Mouse (Mus musculus) midbrain, embryonic 10.5 days (tissue): Measurements from ENCODE around the gene Brpf3. TPM values are rescaled to one million over a fixed set of nuclear protein-coding genes. Genes with fewer than 3 reads are reported as not detected.
"Not testable (repeated sequence)": the region's sequence is repeated elsewhere in the genome, so short reads cannot be mapped to it uniquely, and the experiment has no call there.

ENCODE experiments used
- DNase-seq: peaks from one replicate; pipeline ENCODE4 v3.0.0-alpha.2; 2017; ENCODE audit warnings: low spot score
- H3K27ac ChIP-seq: fragments of 300-500 bp; sonication (generic); replicated peaks from 2 replicates; pipeline ENCODE4 v1.5.1; 2016; ENCODE audit warnings: mild to moderate bottlenecking
- H3K27me3 ChIP-seq: fragments of 300-500 bp; sonication (generic); 2 replicates; pipeline ENCODE4 v1.6.1; 2016; ENCODE audit warnings: low read depth, mild to moderate bottlenecking; ENCODE audit not compliant: poor library complexity, severe bottlenecking
- H3K36me3 ChIP-seq: fragments of 300-500 bp; sonication (generic); 2 replicates; pipeline ENCODE4 v1.6.1; 2016; ENCODE audit warnings: mild to moderate bottlenecking, moderate library complexity
- H3K4me1 ChIP-seq: fragments of 300-500 bp; sonication (generic); 2 replicates; pipeline ENCODE4 v1.6.1; 2016
- H3K4me3 ChIP-seq: fragments of 300-500 bp; sonication (generic); 2 replicates; pipeline ENCODE4 v1.5.1; 2016; ENCODE audit warnings: mild to moderate bottlenecking, moderate library complexity
- H3K9me3 ChIP-seq: fragments of 300-500 bp; sonication (generic); replicated peaks from 2 replicates; pipeline ENCODE4 v1.6.1; 2016; ENCODE audit warnings: mild to moderate bottlenecking
- WGBS: fragments of 180-500 bp; shearing (Covaris S2); methylation state at CpG from one replicate; pipeline ENCODE4 v1.1.7; 2016; 5-methylcytosine and 5-hydroxymethylcytosine counted together
- polyA plus RNA-seq: library from polyadenylated mRNA; unstranded; fragments of >200 nt; fragmentation: Nextera tagmentation; extraction: Ambion mirVana; gene quantifications from 2 replicates; pipeline ENCODE4 v1.2.1, GENCODE M21; 2016

Gene Brpf3
- polyA plus RNA-seq, 1 experiment from 2014 or later = 8.3 TPM

- 90% methylated on average over 11 of the region's 11 CpGs for WGBS
- Histone ChIP-seq H3K27ac (peak overlapping the region; percentile 19), H3K27me3 (no peaks in the 10 kb centered on the region), H3K9me3 (no peaks in the 10 kb centered on the region), H3K36me3 (peaks cover 100% of the 10 kb centered on the region), H3K4me1 (no peaks in the 10 kb centered on the region), H3K4me3 (no peak overlapping the region)
- no peak for DNase-seq
Measured at GRCm38 (mm10) chr17:28823749-28824148, 22.9 kb downstream of the Brpf3 start.

DNA sequence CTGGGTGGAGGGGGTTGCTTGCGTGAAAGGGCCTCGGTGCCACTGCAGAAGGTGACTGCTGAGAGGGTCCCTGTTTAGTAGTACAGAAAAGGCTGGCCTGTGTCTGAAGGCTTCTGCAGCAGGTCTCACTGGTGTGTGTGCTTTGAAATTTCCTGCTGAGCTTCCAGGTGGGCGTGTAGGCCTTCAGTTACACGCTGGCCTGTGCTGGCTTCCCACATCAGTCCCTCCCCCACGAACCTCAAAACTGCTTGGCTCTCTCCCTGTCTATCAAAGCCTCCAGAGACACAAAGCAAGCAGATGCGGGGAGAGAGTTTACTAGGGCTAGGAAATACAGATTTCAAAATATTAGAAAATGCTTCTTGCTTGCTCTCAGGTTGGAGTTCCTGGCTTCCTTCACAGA is 24.0 kb downstream of the Brpf3 start:
- peaks cover 100% of the 10 kb centered on the region for H3K36me3 ChIP-seq
- H3K27me3 ChIP-seq = no peaks in the 10 kb centered on the region
- no peak for DNase-seq
- WGBS = 92% methylated on average over 6 of the region's 6 CpGs
- no peak overlapping the region for H3K4me3 ChIP-seq
- no peak overlapping the region for H3K27ac ChIP-seq
- H3K9me3 ChIP-seq = no peaks in the 10 kb centered on the region
- H3K4me1 ChIP-seq = no peaks in the 10 kb centered on the region

- H3K36me3 ChIP-seq = peaks cover 100% of the 10 kb centered on the region
- H3K27me3 ChIP-seq = no peaks in the 10 kb centered on the region
- DNase-seq = no peak
- 92% methylated on average over 6 of the region's 6 CpGs for WGBS
- H3K9me3 ChIP-seq = no peaks in the 10 kb centered on the region
- H3K4me3 ChIP-seq = no peak overlapping the region
- no peaks in the 10 kb centered on the region for H3K4me1 ChIP-seq
- H3K27ac ChIP-seq = no peak overlapping the region
Measured at GRCm38 (mm10) chr17:28825359-28826041, 24.6 kb downstream of the Brpf3 start.

GRCm38 (mm10) chr17:28827665-28828231 is 26.9 kb downstream of the Brpf3 start:
- 91% methylated on average over 8 of the region's 8 CpGs for WGBS
- peaks cover 100% of the 10 kb centered on the region for H3K36me3 ChIP-seq

DNA sequence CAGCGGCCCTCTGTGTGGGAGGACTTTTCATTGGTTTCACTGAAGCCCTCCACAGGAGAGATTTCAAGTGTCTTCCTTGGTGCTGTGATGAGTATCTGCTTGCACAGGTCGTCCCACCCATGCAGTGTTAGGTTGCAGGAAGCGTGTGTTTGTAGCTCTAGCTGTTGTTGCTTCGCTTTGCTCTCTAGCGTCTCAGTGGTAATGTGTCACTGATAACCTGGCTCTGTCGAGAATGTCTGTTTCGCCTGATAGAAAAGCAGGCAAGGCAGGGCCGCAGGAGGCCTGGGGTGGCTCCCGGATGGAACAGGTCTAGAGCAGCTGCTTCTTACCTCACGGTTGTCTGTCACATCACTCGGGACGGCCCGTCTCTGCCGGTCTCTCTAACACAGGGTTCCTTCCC is 28.2 kb downstream of the Brpf3 start:
- no peak overlapping the region for H3K27ac ChIP-seq

More at GRCm38 (mm10) chr17:28827665-28828231, 26.9 kb downstream of the Brpf3 start:
- no peaks in the 10 kb centered on the region for H3K9me3 ChIP-seq
- H3K4me1 ChIP-seq = no peaks in the 10 kb centered on the region
- H3K4me3 ChIP-seq = no peak overlapping the region
- DNase-seq = no peak
- no peaks in the 10 kb centered on the region for H3K27me3 ChIP-seq
- H3K27ac ChIP-seq = no peak overlapping the region

DNA sequence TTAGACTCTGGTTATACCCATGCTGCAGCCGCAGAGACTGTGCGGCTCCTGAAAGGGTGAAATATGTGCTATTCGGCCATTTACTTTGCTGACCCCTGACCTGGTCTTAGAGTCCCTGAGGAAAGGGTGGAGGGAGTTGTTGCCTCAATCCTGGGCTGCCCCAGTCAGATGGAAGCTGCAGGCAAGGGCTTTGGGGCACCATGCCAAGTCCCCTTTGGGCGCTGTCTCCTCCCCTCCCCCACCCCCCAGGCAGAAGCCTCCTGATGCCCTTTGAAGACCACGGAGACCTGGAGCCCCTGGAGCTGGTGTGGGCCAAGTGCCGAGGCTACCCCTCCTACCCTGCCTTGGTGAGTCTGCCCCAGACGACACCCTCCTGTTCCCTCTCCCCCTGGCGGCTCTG is 30.2 kb downstream of the Brpf3 start:
- DNase-seq = no peak
- peaks cover 100% of the 10 kb centered on the region for H3K36me3 ChIP-seq
- 86% methylated on average over 8 of the region's 8 CpGs for WGBS

More for the DNA sequence above, 28.2 kb downstream of the Brpf3 start:
- Histone ChIP-seq H3K36me3 (peaks cover 100% of the 10 kb centered on the region), H3K27me3 (no peaks in the 10 kb centered on the region), H3K4me1 (no peaks in the 10 kb centered on the region), H3K9me3 (no peaks in the 10 kb centered on the region), H3K4me3 (no peak overlapping the region)
- no peak for DNase-seq
- 87% methylated on average over 14 of the region's 14 CpGs for WGBS

GRCm38 (mm10) chr17:28832040-28832439 is 31.1 kb downstream of the Brpf3 start:
- no peaks in the 10 kb centered on the region for H3K9me3 ChIP-seq
- 90% methylated on average over 9 of the region's 9 CpGs for WGBS
- H3K4me3 ChIP-seq = no peak overlapping the region
- no peak overlapping the region for H3K27ac ChIP-seq
- H3K36me3 ChIP-seq = peaks cover 100% of the 10 kb centered on the region
- H3K27me3 ChIP-seq = no peaks in the 10 kb centered on the region
- no peaks in the 10 kb centered on the region for H3K4me1 ChIP-seq
- DNase-seq = no peak

More for the DNA sequence above, 30.2 kb downstream of the Brpf3 start:
- no peaks in the 10 kb centered on the region for H3K4me1 ChIP-seq
- no peak overlapping the region for H3K4me3 ChIP-seq
- peak overlapping the region; percentile 49; the same call in 1 of the 2 replicates for H3K27ac ChIP-seq
- no peaks in the 10 kb centered on the region for H3K9me3 ChIP-seq
- no peaks in the 10 kb centered on the region for H3K27me3 ChIP-seq

DNA sequence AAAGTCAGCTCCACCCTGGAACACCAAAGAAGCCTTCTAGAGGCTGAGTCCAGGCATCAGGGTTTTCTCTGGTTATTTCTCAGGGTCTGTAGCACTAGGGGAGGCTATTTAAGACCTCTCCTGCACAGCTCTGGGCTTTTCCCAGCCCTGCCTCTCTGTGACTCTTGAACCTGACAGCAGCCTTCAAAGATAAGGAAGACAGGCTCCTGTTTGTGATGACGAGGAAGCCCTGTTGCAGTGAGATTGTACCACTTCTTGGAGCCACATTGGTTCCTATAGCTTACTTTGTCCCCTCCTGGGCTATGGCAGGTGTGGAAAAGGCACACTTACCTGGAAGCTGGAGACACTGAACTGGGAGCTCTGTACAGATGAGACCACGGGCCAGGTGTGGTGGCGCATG is 32.0 kb downstream of the Brpf3 start:
- H3K9me3 ChIP-seq = no peaks in the 10 kb centered on the region
- H3K4me1 ChIP-seq = no peaks in the 10 kb centered on the region
- 89% methylated on average over 3 of the region's 3 CpGs for WGBS
- peaks cover 100% of the 10 kb centered on the region for H3K36me3 ChIP-seq
- H3K27me3 ChIP-seq = no peaks in the 10 kb centered on the region
- H3K27ac ChIP-seq = no peak overlapping the region
- no peak for DNase-seq
- no peak overlapping the region for H3K4me3 ChIP-seq

GRCm38 (mm10) chr17:28834676-28835075 is 33.8 kb downstream of the Brpf3 start:
- H3K4me1 ChIP-seq = no peaks in the 10 kb centered on the region
- H3K27me3 ChIP-seq = no peaks in the 10 kb centered on the region
- no peak for DNase-seq
- peaks cover 5% of the 10 kb centered on the region; the same call in 1 of the 2 replicates for H3K9me3 ChIP-seq
- H3K27ac ChIP-seq = no peak overlapping the region
- H3K36me3 ChIP-seq = peaks cover 100% of the 10 kb centered on the region
- no peak overlapping the region for H3K4me3 ChIP-seq
- 89% methylated on average over 10 of the region's 10 CpGs for WGBS

DNA sequence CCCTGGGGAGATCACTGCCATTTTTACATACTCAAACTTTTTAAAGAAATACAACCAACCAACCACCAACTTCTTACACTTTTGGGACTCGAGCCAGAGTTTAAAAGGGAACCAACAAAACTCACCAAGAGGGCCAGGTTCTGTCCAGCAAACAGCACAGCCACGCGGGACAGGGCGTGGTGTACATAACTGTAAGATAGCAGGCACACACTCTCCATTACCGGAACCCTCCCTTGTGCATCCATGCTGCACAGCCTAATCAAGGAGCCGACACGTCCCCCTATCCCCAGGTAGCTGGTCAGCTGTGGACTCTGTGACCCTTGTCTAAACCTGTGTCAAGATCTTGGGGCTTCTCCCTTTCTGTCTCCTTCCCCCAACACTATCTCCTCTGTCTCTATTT is 37.0 kb downstream of the Brpf3 start:
- no peaks in the 10 kb centered on the region for H3K27me3 ChIP-seq
- no peak overlapping the region for H3K4me3 ChIP-seq
- H3K4me1 ChIP-seq = no peaks in the 10 kb centered on the region
- 95% methylated on average over 7 of the region's 7 CpGs for WGBS
- DNase-seq = no peak
- H3K27ac ChIP-seq = no peak overlapping the region
- peaks cover 91% of the 10 kb centered on the region for H3K36me3 ChIP-seq
- H3K9me3 ChIP-seq = peaks cover 15% of the 10 kb centered on the region; the same call in 1 of the 2 replicates

DNA sequence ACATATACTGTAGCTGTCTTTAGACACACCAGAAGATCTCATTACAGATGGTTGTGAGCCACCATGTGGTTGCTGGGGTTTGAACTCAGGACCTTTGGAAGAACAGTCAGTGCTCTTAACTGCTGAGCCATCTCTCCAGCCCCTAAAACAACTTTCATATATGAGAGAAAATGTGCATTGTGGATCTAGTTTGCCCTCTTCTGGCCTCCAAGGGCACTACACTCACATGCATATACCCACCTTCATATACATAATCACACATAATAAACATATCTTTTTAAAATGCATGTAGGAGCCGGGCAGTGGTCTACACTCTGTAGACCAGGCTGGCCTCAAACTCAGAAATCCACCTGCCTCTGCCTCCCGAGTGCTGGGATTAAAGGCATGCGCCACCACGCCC is 41.1 kb downstream of the Brpf3 start:
- not testable (repeated sequence) for DNase-seq, H3K4me3 ChIP-seq, H3K4me1 ChIP-seq, H3K27ac ChIP-seq, H3K27me3 ChIP-seq
- H3K9me3 ChIP-seq = peaks cover 15% of the 10 kb centered on the region; the same call in 1 of the 2 replicates
- 99% methylated on average over 4 of the region's 4 CpGs for WGBS
- peaks cover 50% of the 10 kb centered on the region for H3K36me3 ChIP-seq

GRCm38 (mm10) chr17:28843665-28844064 is 42.8 kb downstream of the Brpf3 start:
- Histone ChIP-seq H3K36me3 (peaks cover 32% of the 10 kb centered on the region), H3K27me3 (no peaks in the 10 kb centered on the region), H3K4me3 (no peak overlapping the region), H3K27ac (no peak overlapping the region), H3K9me3 (peaks cover 15% of the 10 kb centered on the region; the same call in 1 of the 2 replicates), H3K4me1 (0 out of 2 replicates have a peak, but pooled peaks cover 5% of the 10 kb centered on the region)
- WGBS = 91% methylated on average over 5 of the region's 5 CpGs
- no peak for DNase-seq

DNA sequence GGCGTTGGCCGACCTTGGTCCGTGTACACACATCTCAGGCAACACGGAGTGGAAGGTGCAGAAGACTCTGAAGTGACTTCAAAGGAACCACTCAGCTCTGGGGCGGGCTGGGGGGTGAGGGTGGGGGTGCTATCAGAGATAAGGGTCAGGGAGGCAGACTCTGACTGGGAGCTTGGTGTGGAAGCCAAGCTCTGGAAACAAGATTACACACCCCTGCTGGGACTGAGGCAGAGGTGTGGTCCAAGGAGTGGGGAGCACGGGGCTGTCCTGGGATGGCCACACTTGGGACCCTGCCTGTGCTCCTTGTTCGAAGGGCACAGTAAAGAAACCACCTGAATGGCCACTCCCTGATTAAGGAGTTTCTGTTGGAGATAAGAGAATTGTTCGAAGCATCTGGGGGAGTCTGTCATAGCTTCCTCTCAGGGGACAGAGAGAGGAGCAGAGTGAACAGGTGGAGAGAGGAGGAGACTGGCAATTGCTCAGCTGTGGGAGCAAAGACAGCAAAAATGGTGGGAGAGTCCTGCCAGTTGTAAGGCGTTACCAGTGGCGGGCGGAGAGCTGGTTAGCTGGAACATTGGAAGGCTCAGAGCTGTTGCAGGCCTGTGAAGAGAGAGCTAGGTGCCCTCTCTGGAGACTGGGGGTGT is 46.2 kb downstream of the Brpf3 start:
- Histone ChIP-seq H3K36me3 (0 out of 2 replicates have a peak, but pooled peaks cover under 1% of the 10 kb centered on the region), H3K27me3 (no peaks in the 10 kb centered on the region), H3K4me3 (no peak overlapping the region), H3K4me1 (0 out of 2 replicates have a peak, but pooled peaks cover 5% of the 10 kb centered on the region), H3K9me3 (no peaks in the 10 kb centered on the region), H3K27ac (0 out of 2 replicates have a peak overlapping the region, but pooled peaks have one; percentile 6)
- 71% methylated on average over 11 of the region's 11 CpGs for WGBS
- DNase-seq = no peak
